Mouse (Mus musculus): ENCODE data around the gene Mapkapk2.

DNA sequence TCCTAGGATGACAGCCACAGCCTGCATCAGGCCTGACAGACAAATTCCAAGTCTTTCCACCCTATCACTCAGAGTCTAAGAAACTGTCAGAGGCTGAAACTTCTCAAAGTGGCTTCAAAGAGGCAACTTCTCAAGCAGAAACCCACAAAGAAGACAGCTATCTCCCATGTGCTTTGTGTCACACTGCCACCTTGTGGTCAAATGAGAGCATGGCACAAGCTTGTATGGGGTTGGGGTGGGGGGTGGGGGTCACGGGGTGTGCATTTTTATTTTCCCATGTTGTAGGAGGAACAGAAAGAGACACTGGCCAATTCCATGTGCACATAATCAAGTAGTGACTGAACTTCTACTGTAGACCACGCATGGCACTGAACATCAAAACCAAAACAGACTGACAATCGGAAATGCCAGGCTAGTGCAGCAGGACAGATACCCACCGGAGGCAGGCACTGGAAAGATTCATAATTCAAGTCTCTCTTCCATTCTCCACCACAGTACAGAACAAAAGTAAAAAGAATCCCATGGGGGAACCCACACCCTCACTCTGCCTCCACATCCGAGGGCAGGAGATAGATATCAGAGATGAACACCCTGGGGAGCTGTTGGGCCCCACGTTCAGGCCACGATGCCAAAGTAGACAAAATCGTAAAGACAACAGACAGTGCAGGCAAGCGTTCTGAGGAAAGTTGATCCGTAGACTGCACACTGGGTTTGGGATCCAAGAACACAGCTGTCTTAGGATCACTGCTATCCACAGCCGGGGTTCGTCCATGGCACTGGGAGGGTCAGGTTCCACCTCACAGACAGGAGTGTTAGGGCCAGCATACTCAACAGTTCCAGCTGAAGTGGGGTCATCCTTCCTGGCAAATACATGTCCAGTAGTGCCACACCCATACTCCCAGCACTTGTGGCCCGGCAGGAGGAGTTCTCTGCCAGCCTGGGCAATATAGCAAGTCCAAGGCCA lies 37.1 kb downstream of the Mapkapk2 start:
- TF ChIP-seq CTCF (IDR thresholded peaks at IDR 0.05; ENCODE audit: insufficient read depth, low read length) (peak; percentile 39; the same call in 1 of the 2 replicates), POLR2A (IDR thresholded peaks at IDR 0.05; ENCODE audit: borderline replicate concordance, extremely low read depth, low read depth, low read length) (no peak)
